Mouse (Mus musculus): Measurements from ENCODE around the gene Etfrf1.

The Etfrf1 gene

DNA sequence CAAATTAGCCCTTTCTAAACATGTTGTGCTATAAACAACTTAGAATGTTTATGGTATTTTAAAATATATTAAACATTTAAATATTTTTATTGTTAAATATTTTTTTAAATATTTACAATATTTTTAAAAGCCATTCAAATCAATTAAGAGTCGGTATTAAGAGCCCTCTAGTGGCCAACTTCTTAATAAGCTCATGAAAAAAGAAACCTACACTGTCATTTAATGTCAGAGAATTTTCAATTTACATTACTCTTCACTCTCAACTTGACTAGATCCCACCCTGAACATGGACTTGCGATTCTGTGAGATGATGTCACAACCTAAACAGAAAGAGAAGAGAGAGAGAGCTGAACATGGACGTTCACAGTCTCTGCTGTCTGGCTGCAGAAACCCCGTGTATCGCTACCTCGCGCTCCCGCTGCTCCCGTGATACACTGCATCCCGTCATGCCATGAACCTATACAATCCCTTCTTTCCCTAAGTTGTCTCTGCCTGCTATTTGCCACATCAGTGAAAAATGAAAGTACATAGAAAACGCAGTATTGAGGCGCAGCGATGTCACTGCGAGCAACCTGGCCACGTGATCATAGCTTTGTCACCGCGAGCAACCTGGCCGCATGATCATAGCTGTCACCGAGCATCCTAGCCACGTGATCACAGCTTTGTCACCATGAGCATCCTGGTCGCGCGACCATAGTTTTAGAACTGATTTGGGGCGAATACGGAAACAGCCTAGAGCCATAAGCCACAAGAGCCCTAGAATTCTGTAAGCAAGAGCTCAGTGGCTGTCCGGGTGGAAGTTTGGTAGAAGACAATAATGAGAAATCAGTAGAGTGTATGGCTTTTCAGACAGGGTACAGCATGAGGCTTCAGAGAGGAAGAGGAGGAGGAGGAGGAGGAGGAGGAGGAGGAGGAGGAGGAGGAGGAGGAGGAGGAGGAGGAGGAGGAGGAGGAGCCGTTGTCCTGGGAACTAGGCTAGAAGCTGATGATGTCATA lies 23.5 kb upstream of the Etfrf1 start:
- no peak overlapping the region for H3K4me3 ChIP-seq (replicated peaks; ENCODE audit: low read length)
- no peaks in the 10 kb centered on the region for H3K9me3 ChIP-seq (ENCODE audit: low read length)
- peaks cover 16% of the 10 kb centered on the region for H3K27me3 ChIP-seq (ENCODE audit: insufficient read depth, low read length)
- TF ChIP-seq POU5F1 (IDR thresholded peaks at IDR 0.05; ENCODE audit: borderline replicate concordance, low read length) (no peak), CTCF (conservative IDR thresholded peaks at IDR 0.05; ENCODE audit: low read length) (peak; percentile 43)
- peaks cover 30% of the 10 kb centered on the region for H3K4me1 ChIP-seq (replicated peaks; ENCODE audit: low read depth, low read length)
- H3K36me3 ChIP-seq (ENCODE audit: insufficient read depth, low read length) = no peaks in the 10 kb centered on the region

DNA sequence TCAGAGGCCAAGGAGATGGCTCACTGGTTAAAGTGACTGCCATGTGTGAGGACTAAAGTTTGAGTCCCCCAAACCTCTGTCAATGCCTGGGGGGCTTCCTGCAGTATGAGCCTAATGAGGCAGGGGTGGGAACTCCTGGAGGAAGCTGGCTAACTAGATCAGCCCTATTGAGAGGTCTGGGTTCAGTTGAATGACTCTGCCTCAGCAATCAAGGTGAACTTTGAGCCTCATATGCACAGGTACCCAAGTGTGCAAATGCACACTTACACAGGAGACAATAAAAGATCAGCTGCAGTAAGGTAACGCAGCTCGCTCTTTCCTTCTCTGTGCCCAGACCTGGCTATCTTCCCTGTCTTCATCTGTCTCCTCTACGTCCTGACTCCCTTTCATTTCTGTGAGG lies 17.9 kb upstream of the Etfrf1 start:
- Histone ChIP-seq H3K4me1 (replicated peaks; ENCODE audit: low read depth, low read length) (peaks cover 17% of the 10 kb centered on the region), H3K36me3 (ENCODE audit: insufficient read depth, low read length) (no peaks in the 10 kb centered on the region), H3K27me3 (ENCODE audit: insufficient read depth, low read length) (peaks cover 12% of the 10 kb centered on the region), H3K4me3 (replicated peaks; ENCODE audit: low read length) (no peak overlapping the region), H3K9me3 (ENCODE audit: low read length) (no peaks in the 10 kb centered on the region)
- TF ChIP-seq NANOG (IDR thresholded peaks at IDR 0.05; ENCODE audit: borderline replicate concordance, low read length) (no peak), CTCF (conservative IDR thresholded peaks at IDR 0.05; ENCODE audit: low read length) (no peak), POU5F1 (IDR thresholded peaks at IDR 0.05; ENCODE audit: borderline replicate concordance, low read length) (no peak)

DNA sequence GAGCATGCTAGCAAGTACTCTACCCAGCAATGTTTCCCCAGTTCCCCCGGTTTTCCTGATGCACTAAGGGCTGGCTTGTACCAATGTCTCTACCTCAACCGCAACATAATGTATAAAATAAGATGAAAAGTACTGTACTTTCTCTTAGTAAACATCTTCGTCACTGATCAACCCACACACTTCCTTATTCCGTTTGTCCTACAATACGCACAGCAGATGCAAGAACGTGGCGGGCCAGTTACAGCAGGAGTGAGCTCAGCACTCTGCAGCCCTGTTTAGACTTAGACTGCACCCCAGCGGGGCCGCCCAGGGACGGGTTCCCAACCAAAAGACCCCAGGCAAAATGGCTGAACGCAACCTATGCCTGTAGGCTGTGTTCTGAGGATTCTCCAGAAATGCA lies 17.5 kb upstream of the Etfrf1 start:
- TF ChIP-seq CTCF (conservative IDR thresholded peaks at IDR 0.05; ENCODE audit: low read length) = no peak
- no peak for TF ChIP-seq POU5F1 (IDR thresholded peaks at IDR 0.05; ENCODE audit: borderline replicate concordance, low read length)
- no peak for TF ChIP-seq NANOG (IDR thresholded peaks at IDR 0.05; ENCODE audit: borderline replicate concordance, low read length)
- H3K9me3 ChIP-seq (ENCODE audit: low read length) = no peaks in the 10 kb centered on the region
- H3K4me1 ChIP-seq (replicated peaks; ENCODE audit: low read depth, low read length) = peaks cover 13% of the 10 kb centered on the region
- H3K27me3 ChIP-seq (ENCODE audit: insufficient read depth, low read length) = peaks cover 8% of the 10 kb centered on the region
- H3K4me3 ChIP-seq (replicated peaks; ENCODE audit: low read length) = no peak overlapping the region
- H3K36me3 ChIP-seq (ENCODE audit: insufficient read depth, low read length) = no peaks in the 10 kb centered on the region

DNA sequence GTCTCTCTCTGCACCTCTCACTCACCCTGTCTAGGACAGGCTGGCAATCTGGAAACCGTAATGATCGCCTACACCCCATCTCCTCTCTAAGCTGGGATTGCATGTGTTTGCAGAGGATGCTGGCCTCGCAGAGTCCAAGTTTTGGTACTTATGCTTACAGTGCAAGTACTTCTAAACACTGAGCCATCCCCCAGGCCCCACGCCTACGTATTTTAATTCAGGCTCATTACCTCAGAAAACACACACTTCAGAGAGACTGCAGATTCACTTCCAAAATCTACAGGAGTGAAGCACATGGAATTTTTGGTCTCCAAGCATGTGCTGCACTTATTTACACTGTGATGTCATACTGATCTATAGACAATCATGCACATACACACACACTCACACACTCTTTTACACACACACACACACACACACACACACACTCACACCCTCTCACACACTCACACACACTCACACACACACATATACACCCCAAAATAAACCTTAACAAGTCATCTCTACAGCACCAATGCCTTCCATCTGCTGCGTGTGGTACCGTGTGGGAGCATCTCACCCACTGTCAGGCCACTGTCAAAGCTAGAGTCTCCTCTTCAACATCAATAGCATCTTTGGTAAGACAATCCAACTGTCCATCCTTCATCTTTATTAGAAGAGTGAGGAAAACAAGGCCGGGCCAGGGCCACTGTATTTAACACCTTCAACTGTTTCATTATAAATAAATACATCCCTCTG lies 12.8 kb upstream of the Etfrf1 start:
- Histone ChIP-seq H3K4me3 (replicated peaks; ENCODE audit: low read length) (no peak overlapping the region), H3K9me3 (ENCODE audit: low read length) (no peaks in the 10 kb centered on the region), H3K27me3 (ENCODE audit: insufficient read depth, low read length) (no peaks in the 10 kb centered on the region), H3K36me3 (ENCODE audit: insufficient read depth, low read length) (no peaks in the 10 kb centered on the region), H3K4me1 (replicated peaks; ENCODE audit: low read depth, low read length) (peaks cover 6% of the 10 kb centered on the region; the same call in 1 of the 2 replicates)
- no peak for TF ChIP-seq CTCF (conservative IDR thresholded peaks at IDR 0.05; ENCODE audit: low read length)
- no peak for TF ChIP-seq NANOG (IDR thresholded peaks at IDR 0.05; ENCODE audit: borderline replicate concordance, low read length)
- TF ChIP-seq POU5F1 (IDR thresholded peaks at IDR 0.05; ENCODE audit: borderline replicate concordance, low read length) = no peak

DNA sequence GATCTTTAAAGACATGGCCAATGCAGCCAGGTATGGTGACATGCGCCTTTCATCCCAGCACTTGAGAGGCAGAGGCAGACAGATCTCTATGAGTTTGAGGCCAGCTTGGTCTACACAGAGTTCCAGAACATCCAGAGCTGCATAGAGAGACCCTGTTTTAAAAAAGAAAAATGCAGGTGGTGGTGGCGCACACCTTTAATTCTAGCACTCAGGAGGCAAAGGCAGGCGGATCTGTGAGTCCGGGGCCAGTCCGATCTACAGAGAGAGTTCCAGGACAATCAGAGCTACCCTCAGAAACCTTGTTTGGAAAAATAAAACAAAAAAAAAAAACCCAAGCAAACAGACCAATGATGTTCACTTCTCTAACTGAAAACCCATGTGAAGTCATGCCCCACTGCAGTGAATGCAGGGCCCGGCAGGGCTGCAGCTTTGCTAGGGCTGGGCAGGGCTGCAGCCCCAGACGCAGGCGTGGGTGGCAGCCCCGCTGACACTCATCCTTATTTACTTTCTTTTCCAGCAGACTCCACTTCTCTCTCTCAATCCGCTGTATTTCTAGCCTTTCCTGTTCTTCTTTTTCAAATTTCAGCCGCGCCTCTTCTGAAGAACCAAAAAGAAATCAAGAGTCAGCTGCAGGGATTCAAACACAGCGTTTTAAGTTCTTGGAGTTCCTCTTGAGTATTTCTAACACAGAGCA lies 8.4 kb upstream of the Etfrf1 start:
- Histone ChIP-seq H3K27me3 (ENCODE audit: insufficient read depth, low read length) (no peaks in the 10 kb centered on the region), H3K4me1 (replicated peaks; ENCODE audit: low read depth, low read length) (no peaks in the 10 kb centered on the region), H3K36me3 (ENCODE audit: insufficient read depth, low read length) (no peaks in the 10 kb centered on the region), H3K4me3 (replicated peaks; ENCODE audit: low read length) (no peak overlapping the region), H3K9me3 (ENCODE audit: low read length) (no peaks in the 10 kb centered on the region)
- TF ChIP-seq POU5F1 (IDR thresholded peaks at IDR 0.05; ENCODE audit: borderline replicate concordance, low read length) (no peak), NANOG (IDR thresholded peaks at IDR 0.05; ENCODE audit: borderline replicate concordance, low read length) (no peak), CTCF (conservative IDR thresholded peaks at IDR 0.05; ENCODE audit: low read length) (no peak)

DNA sequence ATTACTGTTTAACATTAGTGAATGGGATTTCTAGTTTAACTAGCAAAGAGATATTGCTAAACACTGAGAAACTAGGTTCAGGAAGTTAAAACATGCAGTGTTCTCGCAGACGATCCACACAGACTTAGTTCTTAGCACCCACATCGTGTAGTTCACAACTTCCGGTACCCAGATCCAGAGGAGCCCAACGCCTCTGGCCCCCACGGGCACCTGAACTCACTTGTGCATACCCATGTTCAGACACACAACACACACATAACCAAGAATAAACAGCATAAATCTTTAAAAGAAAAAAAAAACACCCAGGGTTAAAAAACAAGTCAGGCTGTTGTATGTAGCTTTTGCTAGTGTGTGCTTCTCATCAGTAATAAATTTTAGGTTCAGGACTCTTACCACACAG lies 6.5 kb upstream of the Etfrf1 start:
- TF ChIP-seq CTCF (conservative IDR thresholded peaks at IDR 0.05; ENCODE audit: low read length) (no peak), POU5F1 (IDR thresholded peaks at IDR 0.05; ENCODE audit: borderline replicate concordance, low read length) (no peak), NANOG (IDR thresholded peaks at IDR 0.05; ENCODE audit: borderline replicate concordance, low read length) (no peak)
- no peaks in the 10 kb centered on the region for H3K9me3 ChIP-seq (ENCODE audit: low read length)
- no peaks in the 10 kb centered on the region for H3K36me3 ChIP-seq (ENCODE audit: insufficient read depth, low read length)
- H3K4me1 ChIP-seq (replicated peaks; ENCODE audit: low read depth, low read length) = no peaks in the 10 kb centered on the region
- no peak overlapping the region for H3K4me3 ChIP-seq (replicated peaks; ENCODE audit: low read length)
- H3K27me3 ChIP-seq (ENCODE audit: insufficient read depth, low read length) = no peaks in the 10 kb centered on the region

DNA sequence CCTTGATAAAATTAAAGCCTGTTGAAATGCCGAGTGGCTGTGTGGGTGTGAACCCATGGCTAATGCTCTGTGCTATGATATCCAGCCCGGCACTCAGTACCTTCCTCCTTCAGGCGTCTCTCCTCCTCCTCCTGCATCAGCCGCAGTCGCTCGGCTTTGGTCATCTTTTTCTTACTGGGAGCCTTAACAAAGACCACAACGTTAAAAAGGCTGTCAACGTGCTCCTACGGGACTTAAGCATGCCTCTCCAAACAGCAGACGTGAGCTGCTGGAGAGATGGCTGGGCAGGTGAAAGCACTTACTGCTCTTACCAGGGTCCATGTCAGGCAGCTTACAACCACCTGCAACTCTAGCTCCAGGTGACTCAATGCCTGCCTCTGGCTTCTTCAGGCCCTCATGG lies 5.8 kb upstream of the Etfrf1 start:
- TF ChIP-seq CTCF (conservative IDR thresholded peaks at IDR 0.05; ENCODE audit: low read length) = no peak
- no peak for TF ChIP-seq NANOG (IDR thresholded peaks at IDR 0.05; ENCODE audit: borderline replicate concordance, low read length)
- TF ChIP-seq POU5F1 (IDR thresholded peaks at IDR 0.05; ENCODE audit: borderline replicate concordance, low read length) = no peak
- peaks cover 4% of the 10 kb centered on the region for H3K4me1 ChIP-seq (replicated peaks; ENCODE audit: low read depth, low read length)

More for the DNA sequence above, 5.8 kb upstream of the Etfrf1 start:
- no peaks in the 10 kb centered on the region for H3K27me3 ChIP-seq (ENCODE audit: insufficient read depth, low read length)
- H3K9me3 ChIP-seq (ENCODE audit: low read length) = no peaks in the 10 kb centered on the region
- no peak overlapping the region for H3K4me3 ChIP-seq (replicated peaks; ENCODE audit: low read length)
- H3K36me3 ChIP-seq (ENCODE audit: insufficient read depth, low read length) = no peaks in the 10 kb centered on the region

All from E14TG2a.4 (cell line).